Mouse (Mus musculus): ENCODE results near the gene Rab44. TPM values are rescaled to one million over a fixed set of nuclear protein-coding genes. Genes with fewer than 3 reads are reported as not detected.
A peak's percentile ranks its signal among the peaks of the same experiment; 100 is the strongest.

Rab44 gene
- polyA plus RNA-seq, 1 experiment from 2014 or later: 1.4 TPM

GRCm38 (mm10) chr17:29188989-29189388 is 75.0 kb downstream of the Rab44 start:
- peak; percentile 55; the same call in 1 of the 2 replicates for ATAC-seq (ENCODE audit: low FRiP score, low TSS enrichment)
- peak; percentile 40 for DNase-seq (ENCODE audit: low spot score)

DNA sequence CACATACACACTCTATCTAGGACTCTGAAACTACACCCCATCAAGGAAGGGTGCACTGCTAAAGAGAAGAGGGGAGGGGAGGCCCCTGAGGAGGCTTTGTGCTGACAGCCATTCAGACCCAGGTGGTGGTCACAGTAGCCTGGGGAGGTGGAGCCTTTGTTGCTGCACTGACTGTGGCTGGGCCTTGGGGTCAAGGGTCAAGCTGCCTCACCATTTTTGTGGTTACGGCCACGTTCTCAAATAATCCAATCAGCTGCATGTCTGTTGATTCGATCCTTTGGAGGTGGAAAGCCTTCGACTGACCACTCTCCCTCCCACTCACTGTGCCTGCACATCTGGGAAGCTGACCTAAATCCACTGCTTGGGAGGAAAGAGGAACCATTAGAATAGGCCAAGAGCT is 81.6 kb downstream of the Rab44 start:
- Histone ChIP-seq H3K4me1 (replicated peaks; ENCODE audit: control insufficient read depth, insufficient read depth) (0 out of 2 replicates have a peak, but pooled peaks cover 2% of the 10 kb centered on the region), H3K4me3 (ENCODE audit: low read depth, low read length) (no peak overlapping the region), H3K36me3 (ENCODE audit: control insufficient read depth, insufficient read depth, low read length) (no peaks in the 10 kb centered on the region), H3K9ac (ENCODE audit: low read length) (no peak overlapping the region), H3K27me3 (ENCODE audit: control insufficient read depth, insufficient read depth, low read length) (no peaks in the 10 kb centered on the region), H3K27ac (replicated peaks) (no peak overlapping the region), H3K4me2 (replicated peaks; ENCODE audit: low read depth) (no peak overlapping the region), H3K9me3 (ENCODE audit: control insufficient read depth, low read length) (no peaks in the 10 kb centered on the region)
- ATAC-seq (ENCODE audit: low FRiP score, low TSS enrichment) (no peak), DNase-seq (ENCODE audit: low spot score) (no peak)
- TF ChIP-seq CTCF (IDR thresholded peaks at IDR 0.05; ENCODE audit: low read depth) (no peak), EP300 (optimal IDR thresholded peaks at IDR 0.05) (no peak)
- WGBS: 55% methylated on average over 4 of the region's 4 CpGs

More at GRCm38 (mm10) chr17:29188989-29189388, 75.0 kb downstream of the Rab44 start:
- WGBS: 6% methylated on average over 8 of the region's 12 CpGs
- H3K9me3 ChIP-seq (ENCODE audit: control insufficient read depth, low read length): no peaks in the 10 kb centered on the region
- H3K4me2 ChIP-seq (replicated peaks; ENCODE audit: low read depth): 0 out of 2 replicates have a peak overlapping the region, but pooled peaks have one; percentile 5
- TF ChIP-seq EP300 (optimal IDR thresholded peaks at IDR 0.05) (no peak), CTCF (IDR thresholded peaks at IDR 0.05; ENCODE audit: low read depth) (no peak)
- no peaks in the 10 kb centered on the region for H3K36me3 ChIP-seq (ENCODE audit: control insufficient read depth, insufficient read depth, low read length)
- no peak overlapping the region for H3K27ac ChIP-seq (replicated peaks)
- H3K4me1 ChIP-seq (replicated peaks; ENCODE audit: control insufficient read depth, insufficient read depth): no peaks in the 10 kb centered on the region
- no peak overlapping the region for H3K4me3 ChIP-seq (ENCODE audit: low read depth, low read length)
- H3K9ac ChIP-seq (ENCODE audit: low read length): no peak overlapping the region
- H3K27me3 ChIP-seq (ENCODE audit: control insufficient read depth, insufficient read depth, low read length): no peaks in the 10 kb centered on the region; the same call in 1 of the 2 replicates

Other genes with a start within 250 kb of the Rab44 start
- 1.2 and 2.2 TPM in 2 replicates for gene 4930539E08Rik, start 198.8 kb upstream of the Rab44 start, polyA plus RNA-seq (2015; fragmentation: Nextera tagmentation; extraction: Ambion mirVana)
- 0.18 TPM in 1 of 2 replicates, not detected in the other for gene Pxt1, start 170.3 kb upstream of the Rab44 start, polyA plus RNA-seq (2015; fragmentation: Nextera tagmentation; extraction: Ambion mirVana)
- 37.6 and 38.3 TPM in 2 replicates for gene Kctd20, start 162.2 kb upstream of the Rab44 start, polyA plus RNA-seq (2015; fragmentation: Nextera tagmentation; extraction: Ambion mirVana)
- gene Stk38, start 106.2 kb upstream of the Rab44 start, polyA plus RNA-seq (2015; fragmentation: Nextera tagmentation; extraction: Ambion mirVana): 64.8 and 68.7 TPM in 2 replicates
- gene Srsf3, start 81.5 kb upstream of the Rab44 start, polyA plus RNA-seq (2015; fragmentation: Nextera tagmentation; extraction: Ambion mirVana): 279 and 305 TPM in 2 replicates
- gene Cdkn1a, start 23.2 kb upstream of the Rab44 start, polyA plus RNA-seq (2015; fragmentation: Nextera tagmentation; extraction: Ambion mirVana): 484 and 502 TPM in 2 replicates
- 4.8 and 5.3 TPM in 2 replicates for gene Cpne5, start 124.0 kb downstream of the Rab44 start, polyA plus RNA-seq (2015; fragmentation: Nextera tagmentation; extraction: Ambion mirVana)
- gene Ppil1, start 150.0 kb downstream of the Rab44 start, polyA plus RNA-seq (2015; fragmentation: Nextera tagmentation; extraction: Ambion mirVana): 64.6 and 65.9 TPM in 2 replicates
- 91.2 and 97.2 TPM in 2 replicates for gene BC004004, start 154.6 kb downstream of the Rab44 start, polyA plus RNA-seq (2015; fragmentation: Nextera tagmentation; extraction: Ambion mirVana)
- gene Pi16, start 203.5 kb downstream of the Rab44 start, polyA plus RNA-seq (2015; fragmentation: Nextera tagmentation; extraction: Ambion mirVana): 1.3 TPM in 2 replicates
- gene Mtch1, start 233.8 kb downstream of the Rab44 start, polyA plus RNA-seq (2015; fragmentation: Nextera tagmentation; extraction: Ambion mirVana): 189 and 201 TPM in 2 replicates
- gene Fgd2, start 246.8 kb downstream of the Rab44 start, polyA plus RNA-seq (2015; fragmentation: Nextera tagmentation; extraction: Ambion mirVana): 5.9 and 8.2 TPM in 2 replicates